Mouse (Mus musculus): Measurements from ENCODE around the gene Wdr83os. TPM values are rescaled to one million over a fixed set of nuclear protein-coding genes. Genes with fewer than 3 reads are reported as not detected.
"Not testable (repeated sequence)": the region's sequence is repeated elsewhere in the genome, so short reads cannot be mapped to it uniquely, and the experiment has no call there.

Gene Wdr83os
- polyA plus RNA-seq, 1 experiment from 2014 or later, result 106 TPM

DNA sequence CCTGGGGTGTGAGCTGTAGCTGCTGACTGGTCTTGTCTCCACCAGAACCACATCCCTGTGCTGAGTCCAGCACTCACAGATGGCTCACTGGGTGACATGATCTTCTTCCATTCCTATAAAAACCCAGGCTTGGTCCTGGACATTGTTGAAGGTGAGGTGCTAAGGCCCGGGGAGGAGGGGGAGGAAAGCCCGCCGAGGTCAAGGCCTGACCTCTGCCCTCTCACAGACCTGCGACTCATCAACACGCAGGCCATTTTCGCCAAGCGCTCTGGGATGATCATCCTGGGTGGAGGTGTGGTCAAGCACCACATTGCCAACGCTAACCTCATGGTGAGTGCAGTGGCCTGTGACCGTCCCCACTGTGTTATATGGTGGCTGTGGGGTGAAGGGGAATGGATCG, 6.4 kb upstream of the Wdr83os start:
- H3K27ac ChIP-seq, result no peak overlapping the region
- no peak overlapping the region for H3K4me2 ChIP-seq
- H3K4me1 ChIP-seq (replicated peaks), result peaks cover 16% of the 10 kb centered on the region
- no peak for ATAC-seq (replicated peaks; ENCODE audit: insufficient number of reproducible peaks, insufficient read depth, low FRiP score, low read depth)
- no peaks in the 10 kb centered on the region for H3K27me3 ChIP-seq
- no peaks in the 10 kb centered on the region for H3K9me3 ChIP-seq (replicated peaks)
- 83% methylated on average over 10 of the region's 10 CpGs for WGBS
- H3K36me3 ChIP-seq, result peaks cover 36% of the 10 kb centered on the region
- H3K4me3 ChIP-seq, result no peak overlapping the region
- no peak overlapping the region for H3K9ac ChIP-seq

DNA sequence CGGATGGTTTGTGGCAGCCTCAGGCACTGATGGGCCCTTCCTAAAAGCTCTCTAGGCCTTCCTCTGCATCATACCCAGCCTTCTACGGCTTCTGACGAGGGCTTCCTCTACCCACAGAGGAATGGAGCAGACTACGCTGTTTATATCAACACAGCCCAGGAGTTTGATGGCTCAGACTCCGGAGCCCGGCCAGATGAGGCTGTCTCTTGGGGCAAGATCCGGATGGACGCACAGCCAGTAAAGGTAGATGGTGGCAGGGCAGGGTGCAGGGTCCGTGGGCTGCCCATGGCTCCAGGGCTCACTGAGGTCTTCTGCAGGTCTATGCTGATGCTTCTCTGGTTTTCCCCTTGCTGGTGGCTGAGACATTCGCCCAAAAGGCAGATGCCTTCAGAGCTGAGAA, 5.9 kb upstream of the Wdr83os start:
- ATAC-seq (replicated peaks; ENCODE audit: insufficient number of reproducible peaks, insufficient read depth, low FRiP score, low read depth), result no peak
- WGBS, result 89% methylated on average over 10 of the region's 10 CpGs

DNA sequence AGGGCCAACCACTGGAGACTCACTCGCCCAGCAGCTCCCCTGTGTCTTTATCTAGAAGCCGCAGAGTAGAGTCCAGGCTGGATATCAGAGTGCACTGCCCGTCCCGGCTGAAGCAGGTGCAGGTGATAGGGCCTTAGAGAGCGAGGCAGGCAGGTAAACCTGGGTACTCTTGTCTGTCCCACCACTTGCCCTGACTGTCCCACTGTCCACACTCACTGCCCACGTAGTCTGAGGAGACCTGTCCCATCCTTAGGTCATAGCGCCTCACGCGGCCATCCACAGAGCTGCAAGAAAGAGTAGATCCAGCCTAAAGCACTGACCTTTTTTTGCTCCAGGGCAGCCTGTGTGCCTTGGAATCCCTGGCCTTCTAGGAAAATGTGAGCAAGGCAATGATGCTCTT, 4.5 kb upstream of the Wdr83os start:
- no peak for ATAC-seq (replicated peaks; ENCODE audit: insufficient number of reproducible peaks, insufficient read depth, low FRiP score, low read depth)
- Histone ChIP-seq H3K27ac (no peak overlapping the region), H3K4me1 (replicated peaks) (peaks cover 25% of the 10 kb centered on the region), H3K9me3 (replicated peaks) (no peaks in the 10 kb centered on the region), H3K4me3 (no peak overlapping the region), H3K36me3 (peaks cover 36% of the 10 kb centered on the region), H3K9ac (no peak overlapping the region), H3K27me3 (no peaks in the 10 kb centered on the region), H3K4me2 (no peak overlapping the region)
- 66% methylated on average over 9 of the region's 9 CpGs for WGBS

More for the DNA sequence above, 5.9 kb upstream of the Wdr83os start:
- Histone ChIP-seq H3K9ac (no peak overlapping the region), H3K4me1 (replicated peaks) (peaks cover 20% of the 10 kb centered on the region), H3K27ac (no peak overlapping the region), H3K4me2 (no peak overlapping the region), H3K36me3 (peaks cover 36% of the 10 kb centered on the region), H3K4me3 (no peak overlapping the region), H3K9me3 (replicated peaks) (no peaks in the 10 kb centered on the region), H3K27me3 (no peaks in the 10 kb centered on the region)

DNA sequence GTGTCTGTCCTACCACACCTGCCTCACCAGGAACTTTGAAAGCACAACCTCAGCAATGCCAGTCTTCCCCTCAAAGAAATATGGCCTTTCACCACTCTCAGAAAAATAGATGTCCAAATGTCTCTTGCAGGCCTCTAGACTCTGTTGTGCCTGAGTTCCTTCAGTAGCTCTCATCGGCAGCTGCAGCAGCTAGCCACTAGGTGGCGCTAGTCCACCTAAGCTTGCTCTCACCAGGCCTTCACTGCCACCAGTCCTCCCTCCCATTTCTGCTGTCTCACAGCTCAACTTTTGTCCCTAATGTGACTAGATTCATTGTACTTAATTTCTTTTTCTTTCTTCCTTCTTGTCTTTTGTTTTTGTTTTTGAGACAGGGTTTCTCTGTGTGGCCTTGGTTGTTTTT, 3.5 kb upstream of the Wdr83os start:
- 0% methylated on average over 2 of the region's 2 CpGs for WGBS
- peaks cover 36% of the 10 kb centered on the region for H3K36me3 ChIP-seq
- H3K4me2 ChIP-seq, result no peak overlapping the region
- H3K9ac ChIP-seq, result no peak overlapping the region
- H3K27me3 ChIP-seq, result no peaks in the 10 kb centered on the region
- no peak for ATAC-seq (replicated peaks; ENCODE audit: insufficient number of reproducible peaks, insufficient read depth, low FRiP score, low read depth)
- H3K9me3 ChIP-seq (replicated peaks), result no peaks in the 10 kb centered on the region
- H3K4me3 ChIP-seq, result no peak overlapping the region
- no peak overlapping the region for H3K27ac ChIP-seq
- H3K4me1 ChIP-seq (replicated peaks), result peaks cover 32% of the 10 kb centered on the region

DNA sequence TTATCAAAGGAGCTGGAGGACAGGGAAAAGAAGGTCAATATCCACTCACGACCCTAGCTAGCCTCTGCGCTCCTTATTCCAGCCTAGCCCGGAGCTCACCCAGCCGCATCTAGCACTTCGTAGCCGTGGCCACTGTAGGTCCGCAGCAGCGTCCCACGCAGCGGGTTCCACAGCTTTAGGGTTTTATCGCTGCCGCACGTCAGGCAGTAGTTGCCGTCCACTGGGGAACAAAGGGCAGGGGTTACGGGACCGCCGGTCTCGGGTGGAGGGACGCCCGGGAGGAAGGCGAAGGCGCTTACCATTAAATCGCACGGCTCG, 367 bp upstream of the Wdr83os start:
- Histone ChIP-seq H3K4me2 (peak overlapping the region; percentile 96), H3K27ac (peak overlapping the region; percentile 85), H3K36me3 (peaks cover 24% of the 10 kb centered on the region), H3K4me3 (peak overlapping the region; percentile 88), H3K27me3 (no peaks in the 10 kb centered on the region), H3K4me1 (replicated peaks) (peaks cover 39% of the 10 kb centered on the region), H3K9me3 (replicated peaks) (no peaks in the 10 kb centered on the region), H3K9ac (peak overlapping the region; percentile 90)
- WGBS, result under 1% methylated on average over 25 of the region's 25 CpGs
- no peak for ATAC-seq (replicated peaks; ENCODE audit: insufficient number of reproducible peaks, insufficient read depth, low FRiP score, low read depth)

DNA sequence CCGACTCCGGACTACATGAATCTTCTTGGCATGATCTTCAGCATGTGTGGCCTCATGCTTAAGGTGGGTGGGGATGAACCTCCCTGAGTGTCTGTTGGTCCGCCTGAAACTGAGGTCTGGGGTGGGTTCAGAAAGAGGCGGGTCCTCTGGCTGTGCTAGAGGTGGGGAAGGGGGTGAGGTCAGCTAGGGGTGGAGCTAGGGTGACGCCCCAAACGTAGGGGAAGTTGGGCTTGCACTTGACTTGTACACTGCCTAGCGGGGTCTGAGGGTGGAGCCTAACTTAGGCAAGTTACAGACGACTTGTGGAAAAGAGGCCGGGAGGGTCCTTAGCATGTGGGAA, 646 bp downstream of the Wdr83os start, which contains the start of gene Wdr83:
Gene Wdr83, minus strand, starts transcription at position 91 of the 340 bp plus-strand sequence.
- Histone ChIP-seq H3K9me3 (replicated peaks) (no peaks in the 10 kb centered on the region), H3K27ac (peak within 1 kb of the TSS; percentile 85), H3K36me3 (peaks cover 20% of the 10 kb centered on the region; the same call in 1 of the 2 replicates), H3K9ac (peak within 1 kb of the TSS; percentile 90), H3K27me3 (no peaks in the 10 kb centered on the region), H3K4me2 (peak within 1 kb of the TSS; percentile 96), H3K4me3 (peak within 1 kb of the TSS; percentile 88), H3K4me1 (replicated peaks) (peaks cover 39% of the 10 kb centered on the region)
- under 1% methylated on average over 9 of the region's 9 CpGs for WGBS
- ATAC-seq (replicated peaks; ENCODE audit: insufficient number of reproducible peaks, insufficient read depth, low FRiP score, low read depth), result peak; percentile 45

DNA sequence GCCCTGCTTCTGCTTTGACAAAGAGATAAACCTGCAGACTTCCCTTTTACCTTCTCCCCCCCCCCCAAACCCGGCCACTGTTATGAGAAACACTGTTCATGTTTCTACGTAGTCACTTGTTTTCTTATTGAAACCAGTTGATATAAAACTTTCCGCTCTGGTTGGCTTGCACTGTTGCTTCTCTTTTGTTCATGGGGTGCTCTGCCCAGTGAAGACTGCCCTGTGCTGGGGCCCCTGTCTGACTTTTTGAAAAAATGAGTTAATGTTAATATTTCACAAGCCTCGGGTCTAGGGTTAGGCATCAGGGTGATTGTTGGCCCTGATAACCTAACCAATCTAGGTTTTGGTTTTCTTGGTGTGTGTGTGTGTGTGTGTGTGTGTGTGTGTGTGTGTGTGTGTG, 1.6 kb downstream of the Wdr83os start:
- not testable (repeated sequence) for H3K4me2 ChIP-seq; ATAC-seq (replicated peaks; ENCODE audit: insufficient number of reproducible peaks, insufficient read depth, low FRiP score, low read depth); H3K27me3 ChIP-seq; H3K9me3 ChIP-seq (replicated peaks); H3K9ac ChIP-seq; H3K27ac ChIP-seq
- Histone ChIP-seq H3K36me3 (peaks cover 21% of the 10 kb centered on the region; the same call in 1 of the 2 replicates), H3K4me3 (0 out of 2 replicates have a peak overlapping the region, but pooled peaks have one; percentile 91), H3K4me1 (replicated peaks) (peaks cover 39% of the 10 kb centered on the region)
- WGBS, result 77% methylated on average over 4 of the region's 4 CpGs

DNA sequence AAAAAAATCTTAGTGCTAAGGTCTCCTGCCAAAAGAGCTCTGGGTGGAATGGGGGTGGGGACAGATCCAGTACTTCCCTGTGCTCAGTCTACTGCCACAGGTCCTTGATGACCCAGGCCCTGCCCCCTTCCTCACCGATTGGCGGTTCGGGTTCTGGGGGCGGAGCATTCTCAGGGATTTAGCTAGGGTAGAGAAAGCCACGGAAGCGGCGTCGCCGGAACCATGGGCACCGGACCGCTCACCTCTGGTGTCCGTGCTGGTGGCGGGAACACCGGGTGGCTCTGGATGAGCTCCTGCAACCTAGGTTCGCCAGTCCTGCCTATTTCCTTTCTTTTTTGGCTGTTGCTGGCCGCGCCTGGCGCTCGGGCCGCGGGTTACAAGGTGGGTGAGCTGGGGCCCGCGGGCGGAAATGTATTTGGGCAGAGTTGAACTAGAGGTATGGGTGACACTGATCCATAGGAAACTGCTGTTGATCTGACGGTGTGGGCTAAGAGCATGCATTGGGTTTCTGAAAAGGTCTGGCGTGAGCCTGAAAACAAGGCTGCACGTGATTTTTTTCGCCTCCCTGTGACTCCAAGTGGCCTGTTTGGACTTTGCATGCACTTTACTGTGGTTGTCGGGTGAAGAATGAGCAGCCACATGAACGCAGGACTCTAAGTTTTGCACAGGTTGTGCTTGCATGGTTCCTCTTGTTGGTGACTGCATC, 2.7 kb downstream of the Wdr83os start, which contains the start of gene Man2b1:
Gene Man2b1, plus strand, starts transcription at position 163 of the 706 bp plus-strand sequence.
- no peaks in the 10 kb centered on the region for H3K9me3 ChIP-seq (replicated peaks)
- no peaks in the 10 kb centered on the region for H3K27me3 ChIP-seq
- peaks cover 39% of the 10 kb centered on the region for H3K4me1 ChIP-seq (replicated peaks)
- peak within 1 kb of the TSS; percentile 65 for H3K27ac ChIP-seq
- under 1% methylated on average over 30 of the region's 30 CpGs for WGBS
- H3K36me3 ChIP-seq, result peaks cover 22% of the 10 kb centered on the region; the same call in 1 of the 2 replicates
- ATAC-seq (replicated peaks; ENCODE audit: insufficient number of reproducible peaks, insufficient read depth, low FRiP score, low read depth), result peak; percentile 85
- peak within 1 kb of the TSS; percentile 91 for H3K4me2 ChIP-seq
- H3K9ac ChIP-seq, result peak within 1 kb of the TSS; percentile 81
- peak within 1 kb of the TSS; percentile 91 for H3K4me3 ChIP-seq

DNA sequence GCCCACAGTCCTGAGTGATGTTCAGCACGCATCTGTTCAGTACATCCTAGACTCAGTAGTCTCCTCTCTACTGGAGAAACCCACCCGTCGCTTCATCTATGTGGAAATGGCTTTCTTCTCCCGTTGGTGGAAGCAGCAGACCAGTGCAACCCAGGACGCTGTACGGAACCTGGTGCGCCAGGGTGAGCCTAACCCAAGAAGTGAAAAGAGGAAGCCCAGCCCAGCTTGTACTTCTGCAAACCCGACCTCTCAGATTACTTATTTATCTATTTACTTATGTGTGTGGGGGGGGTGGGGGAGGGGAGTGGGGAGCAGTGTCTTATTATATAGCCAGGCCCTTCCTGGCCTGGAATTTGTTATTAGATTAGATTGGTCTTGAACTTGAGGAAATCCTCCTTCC, 4.1 kb downstream of the Wdr83os start:
- no peaks in the 10 kb centered on the region for H3K9me3 ChIP-seq (replicated peaks)
- no peaks in the 10 kb centered on the region for H3K27me3 ChIP-seq
- no peak overlapping the region for H3K4me2 ChIP-seq
- WGBS, result 79% methylated on average over 8 of the region's 8 CpGs
- no peak overlapping the region for H3K9ac ChIP-seq
- H3K4me3 ChIP-seq, result no peak overlapping the region
- ATAC-seq (replicated peaks; ENCODE audit: insufficient number of reproducible peaks, insufficient read depth, low FRiP score, low read depth), result no peak
- peaks cover 23% of the 10 kb centered on the region; the same call in 1 of the 2 replicates for H3K36me3 ChIP-seq
- peaks cover 32% of the 10 kb centered on the region for H3K4me1 ChIP-seq (replicated peaks)
- H3K27ac ChIP-seq, result no peak overlapping the region

DNA sequence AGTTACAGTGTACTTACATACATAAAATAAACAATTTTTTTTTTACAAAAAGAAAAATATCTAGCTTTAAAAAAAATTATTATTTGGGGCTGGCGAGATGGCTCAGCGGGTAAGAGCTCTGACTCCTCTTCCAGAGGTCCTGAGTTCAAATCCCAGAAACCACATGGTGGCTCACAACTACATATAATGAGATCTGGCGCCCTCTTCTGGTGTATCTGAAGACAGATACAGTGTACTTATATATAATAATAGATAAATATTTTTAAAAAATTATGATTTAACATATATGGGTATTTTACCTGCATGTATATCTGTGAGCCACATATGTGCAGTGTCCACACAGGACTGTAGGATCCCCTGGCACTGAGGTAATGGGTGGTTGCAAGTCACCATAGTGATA, 5.7 kb downstream of the Wdr83os start:
- no peak overlapping the region for H3K27ac ChIP-seq
- no peak overlapping the region for H3K4me2 ChIP-seq
- no peak overlapping the region for H3K4me3 ChIP-seq
- H3K9me3 ChIP-seq (replicated peaks), result no peaks in the 10 kb centered on the region
- no peak overlapping the region for H3K9ac ChIP-seq
- H3K27me3 ChIP-seq, result no peaks in the 10 kb centered on the region
- H3K4me1 ChIP-seq (replicated peaks), result peaks cover 24% of the 10 kb centered on the region
- ATAC-seq (replicated peaks; ENCODE audit: insufficient number of reproducible peaks, insufficient read depth, low FRiP score, low read depth), result no peak
- H3K36me3 ChIP-seq, result peaks cover 23% of the 10 kb centered on the region; the same call in 1 of the 2 replicates
- 76% methylated on average over 3 of the region's 3 CpGs for whole genome bisulfite sequencing

DNA sequence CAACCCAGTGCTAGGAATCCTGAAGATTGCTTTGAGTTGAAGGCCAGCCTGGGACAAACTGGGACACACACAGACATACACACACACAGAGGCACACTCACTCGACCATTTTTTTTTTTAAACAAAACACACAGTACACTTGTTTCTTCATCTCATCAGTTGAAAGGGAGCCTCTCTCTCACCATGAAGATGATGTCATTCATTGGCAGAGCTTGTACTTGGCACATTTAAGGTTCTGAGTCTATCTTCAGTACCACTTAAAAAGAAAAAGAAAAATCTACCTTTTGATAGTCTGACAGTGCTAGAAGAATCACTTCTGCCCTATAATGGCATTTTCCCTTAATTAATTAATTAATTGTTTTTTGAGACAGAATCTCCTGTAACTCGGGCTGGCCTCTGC, 8.2 kb downstream of the Wdr83os start:
- no peaks in the 10 kb centered on the region for H3K27me3 ChIP-seq
- H3K4me3 ChIP-seq, result no peak overlapping the region
- H3K27ac ChIP-seq, result no peak overlapping the region
- H3K36me3 ChIP-seq, result peaks cover 27% of the 10 kb centered on the region; the same call in 1 of the 2 replicates
- H3K4me2 ChIP-seq, result no peak overlapping the region
- 66% methylated on average over 2 of the region's 2 CpGs for WGBS
- ATAC-seq (replicated peaks; ENCODE audit: insufficient number of reproducible peaks, insufficient read depth, low FRiP score, low read depth), result no peak
- peaks cover 8% of the 10 kb centered on the region for H3K4me1 ChIP-seq (replicated peaks)
- no peak overlapping the region for H3K9ac ChIP-seq
- no peaks in the 10 kb centered on the region for H3K9me3 ChIP-seq (replicated peaks)

DNA sequence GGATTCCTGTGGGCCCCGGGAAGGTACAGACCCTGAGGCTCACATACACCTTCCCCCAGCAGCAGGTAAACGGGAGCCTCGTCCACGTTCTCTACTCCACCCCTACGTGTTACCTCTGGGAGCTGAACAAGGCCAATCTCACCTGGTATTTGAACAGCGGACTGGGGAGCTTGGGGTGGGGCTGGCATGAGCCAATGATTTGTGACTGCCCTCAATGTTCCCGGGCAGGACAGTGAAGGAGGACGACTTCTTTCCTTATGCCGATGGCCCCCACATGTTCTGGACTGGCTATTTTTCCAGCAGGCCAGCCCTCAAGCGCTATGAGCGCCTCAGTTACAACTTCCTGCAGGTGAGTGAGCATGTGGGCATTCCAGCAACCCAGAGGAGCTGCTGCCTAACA, 10.3 kb downstream of the Wdr83os start:
- Histone ChIP-seq H3K9me3 (replicated peaks) (no peaks in the 10 kb centered on the region), H3K4me3 (no peak overlapping the region), H3K4me2 (no peak overlapping the region), H3K27me3 (no peaks in the 10 kb centered on the region), H3K36me3 (peaks cover 26% of the 10 kb centered on the region), H3K4me1 (replicated peaks) (no peaks in the 10 kb centered on the region), H3K27ac (no peak overlapping the region), H3K9ac (no peak overlapping the region)
- 88% methylated on average over 11 of the region's 11 CpGs for WGBS
- ATAC-seq (replicated peaks; ENCODE audit: insufficient number of reproducible peaks, insufficient read depth, low FRiP score, low read depth), result no peak
